Mouse (Mus musculus) limb, embryonic 11.5 days (tissue): ENCODE measurements around the gene Ints6l. TPM values are rescaled to one million over a fixed set of nuclear protein-coding genes. Genes with fewer than 3 reads are reported as not detected.

Source experiments
- polyA plus RNA-seq: library from polyadenylated mRNA; unstranded; fragments of >200 nt; fragmentation: Nextera tagmentation; extraction: Ambion mirVana; gene quantifications from 2 replicates; pipeline ENCODE4 v1.2.1, GENCODE M21; 2014

The Ints6l gene
- polyA plus RNA-seq, 1 experiment from 2014 or later = 30.9 TPM

Other genes with a start within 250 kb of the Ints6l start
- gene Gm773, start 242.0 kb upstream of the Ints6l start, polyA plus RNA-seq = not detected in 2 replicates
- gene Zfp449, start 108.5 kb upstream of the Ints6l start, polyA plus RNA-seq = 10.8 and 11.0 TPM in 2 replicates
- 8.5 and 8.8 TPM in 2 replicates for gene Smim10l2a, start 80.3 kb upstream of the Ints6l start, polyA plus RNA-seq
- 1.5 and 4.0 TPM in 2 replicates for gene Gm2174, start 6.9 kb upstream of the Ints6l start, polyA plus RNA-seq
- gene Gm10477, start 69.9 kb downstream of the Ints6l start, polyA plus RNA-seq = not detected in 2 replicates
- gene Gm648, start 94.7 kb downstream of the Ints6l start, polyA plus RNA-seq = not detected in 2 replicates
- gene Mmgt1, start 143.2 kb downstream of the Ints6l start, polyA plus RNA-seq = 34.5 and 41.4 TPM in 2 replicates
- 6.6 and 7.8 TPM in 2 replicates for gene Slc9a6, start 154.9 kb downstream of the Ints6l start, polyA plus RNA-seq